Mouse (Mus musculus) frontal cortex, postnatal 25 days (tissue): ENCODE results near the gene Megf9.

Source experiments
- DNase-seq, 2 experiments: peaks; one replicate each; pipeline ENCODE4 v3.0.0; 2022; ENCODE audit warnings: low spot score in 2 of 2

Megf9 gene

DNA sequence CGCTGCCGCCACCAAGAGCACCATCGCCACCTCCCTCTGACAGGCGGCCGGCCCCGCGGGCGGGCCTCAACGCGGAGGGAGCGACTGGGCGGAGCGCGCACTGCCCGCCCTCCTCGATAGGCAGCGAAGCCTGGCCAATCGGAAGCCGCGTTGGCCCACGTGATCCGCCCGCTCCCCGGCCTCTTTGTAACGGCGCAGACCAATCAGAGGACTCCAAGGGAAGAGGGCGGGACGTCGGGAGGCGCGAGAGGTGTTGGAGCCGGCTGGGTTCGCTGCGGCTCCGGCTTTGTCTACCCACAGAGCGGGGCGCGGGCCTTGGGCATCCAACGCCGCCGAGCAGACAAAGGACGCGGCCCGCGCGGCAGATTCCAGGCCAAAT lies at the start of gene Megf9:
TSS of gene Megf9 (minus strand) at position 105 of the 379 bp plus-strand sequence.
- peak; percentile 94 for DNase-seq

DNA sequence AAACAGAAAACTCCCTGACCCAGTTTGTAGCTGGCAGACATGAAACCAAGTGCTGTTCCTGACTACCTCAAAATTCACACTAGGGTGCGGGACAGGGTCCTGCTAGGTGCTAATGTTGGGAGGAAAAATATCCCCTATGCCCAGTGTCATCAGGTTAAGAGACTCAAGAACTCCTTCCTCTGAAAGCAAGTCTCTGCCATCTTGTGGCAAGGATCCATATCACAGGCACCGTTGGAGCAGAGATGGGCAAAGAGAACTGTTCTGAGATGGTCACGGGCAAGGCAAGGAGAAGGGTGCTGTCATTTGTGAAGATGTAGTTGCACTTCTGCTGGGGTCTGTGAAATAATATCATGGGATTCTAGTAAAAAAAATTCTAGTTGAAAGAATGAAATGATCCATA lies 44.9 kb upstream of the Megf9 start:
- DNase-seq = peak; percentile 23 to 47

DNA sequence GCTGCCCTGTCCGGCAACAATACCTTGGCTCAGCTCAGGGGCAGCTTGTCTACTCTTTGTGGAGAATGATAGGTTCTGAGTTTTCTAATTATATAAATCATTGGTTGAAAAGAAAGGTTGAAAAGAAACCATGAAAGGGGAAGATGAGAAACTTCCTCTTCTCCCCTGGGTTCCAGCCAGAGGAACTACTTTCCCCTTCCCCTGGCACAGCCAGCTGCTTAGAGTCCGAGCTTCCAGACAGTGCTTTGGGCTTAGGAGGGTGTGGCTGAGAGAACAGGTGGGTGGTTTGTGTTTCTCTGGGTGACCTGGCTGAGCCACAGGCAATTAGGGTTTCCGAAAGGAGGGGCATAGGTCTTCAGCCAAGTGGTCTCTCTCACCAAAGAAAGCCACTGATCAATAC lies 43.5 kb upstream of the Megf9 start:
- no peak for DNase-seq

DNA sequence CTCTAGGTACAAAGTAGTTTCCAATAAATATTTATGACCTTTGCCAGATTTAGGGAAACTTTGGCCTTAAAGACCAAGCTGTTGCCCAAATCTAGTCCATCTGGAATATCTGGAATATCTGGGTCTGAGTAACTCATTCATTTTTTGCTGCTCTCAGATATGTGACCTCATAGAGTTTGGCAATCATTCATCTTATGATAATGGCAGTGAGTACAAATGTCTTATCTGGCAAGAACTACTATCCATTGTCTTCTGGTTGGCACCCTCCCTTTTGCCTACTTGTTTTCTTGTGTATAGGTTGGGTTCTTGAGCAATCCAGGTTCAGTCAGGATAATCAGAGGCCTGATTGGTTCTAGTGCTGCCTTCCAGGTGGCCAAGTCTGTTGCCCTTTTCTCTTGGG lies 41.3 kb upstream of the Megf9 start:
- no peak for DNase-seq

DNA sequence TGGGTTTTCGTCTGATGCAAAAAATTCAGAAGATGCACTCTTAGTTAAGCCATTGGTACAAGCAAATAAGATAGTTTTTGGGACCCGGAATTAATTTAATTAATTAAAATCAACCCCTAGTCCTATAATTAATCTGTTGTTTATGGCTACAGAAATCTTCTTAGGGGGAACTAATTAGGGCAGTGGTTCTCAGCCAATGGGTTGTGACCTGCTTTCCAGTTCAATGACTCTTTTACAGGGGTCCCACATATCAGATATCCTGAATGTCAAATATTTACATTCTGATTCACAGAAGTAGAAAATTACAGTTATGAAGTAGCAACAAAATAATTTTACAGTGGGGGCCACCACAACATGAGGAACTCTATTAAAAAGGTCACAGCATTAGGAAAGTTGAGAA lies 39.1 kb upstream of the Megf9 start:
- no peak for DNase-seq

DNA sequence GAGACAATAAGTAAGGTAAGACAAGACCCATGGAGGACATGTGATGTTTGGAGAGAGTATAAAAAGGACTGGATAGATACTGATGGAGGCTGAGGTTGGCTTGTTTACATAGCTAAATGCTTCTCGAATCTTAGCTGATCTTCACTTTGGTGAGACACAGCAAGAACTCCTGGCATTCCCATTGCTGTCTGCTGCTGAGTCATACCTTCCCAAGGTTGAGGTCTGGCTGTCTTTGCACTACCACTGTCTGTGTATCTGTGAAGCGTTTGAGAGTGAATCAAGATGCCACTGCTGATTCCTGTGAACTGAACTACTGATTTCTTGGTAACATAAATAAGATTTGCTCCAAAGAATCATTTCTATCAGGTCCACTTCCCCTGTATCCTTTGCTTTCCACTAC lies 19.1 kb upstream of the Megf9 start:
- DNase-seq = no peak

DNA sequence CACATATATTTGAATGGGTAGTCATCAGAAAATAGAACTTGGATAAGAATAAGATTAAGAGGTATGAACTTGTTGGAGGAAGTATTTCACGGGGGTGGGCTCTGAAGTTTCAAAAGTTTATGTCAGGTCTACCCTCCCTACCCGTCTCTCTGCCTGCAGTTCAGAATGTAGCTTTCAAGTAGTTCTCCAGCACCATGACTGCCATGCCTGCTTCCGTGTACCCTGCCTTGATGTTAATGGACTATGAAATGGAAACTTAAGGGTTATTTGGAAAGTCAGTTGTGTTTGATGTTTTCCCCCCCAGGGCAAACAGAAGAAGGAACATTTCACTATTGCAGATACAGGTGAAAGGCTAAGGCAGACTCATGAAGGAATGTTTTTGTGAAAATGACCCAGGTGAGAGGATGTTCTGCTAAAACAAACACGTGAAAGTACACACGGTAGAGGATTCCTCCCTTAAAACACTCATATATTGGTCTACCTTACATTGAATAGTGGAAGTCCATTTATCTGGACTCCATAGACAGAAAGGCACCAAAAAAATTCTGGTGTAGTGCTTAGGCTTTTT lies 18.5 kb upstream of the Megf9 start:
- no peak for DNase-seq

DNA sequence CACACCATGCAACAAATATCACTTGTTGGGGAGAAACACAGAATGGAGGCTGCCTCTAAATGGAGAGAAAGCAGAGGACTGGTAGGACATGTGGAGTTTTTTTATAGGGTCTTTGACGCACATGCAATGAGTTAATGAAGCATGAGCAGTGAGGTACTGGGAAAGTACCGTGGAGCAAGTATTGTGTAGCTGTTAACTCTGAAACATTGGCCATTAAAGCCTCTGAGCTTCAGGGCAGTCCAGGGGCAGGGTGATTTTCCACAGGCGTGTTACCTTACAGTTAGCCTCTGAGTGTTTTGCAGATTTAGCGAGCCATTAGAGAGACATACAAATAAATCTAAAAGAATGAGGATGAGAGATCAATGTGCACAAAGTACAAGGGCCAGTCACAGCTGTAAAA lies 17.3 kb upstream of the Megf9 start:
- no peak for DNase-seq

DNA sequence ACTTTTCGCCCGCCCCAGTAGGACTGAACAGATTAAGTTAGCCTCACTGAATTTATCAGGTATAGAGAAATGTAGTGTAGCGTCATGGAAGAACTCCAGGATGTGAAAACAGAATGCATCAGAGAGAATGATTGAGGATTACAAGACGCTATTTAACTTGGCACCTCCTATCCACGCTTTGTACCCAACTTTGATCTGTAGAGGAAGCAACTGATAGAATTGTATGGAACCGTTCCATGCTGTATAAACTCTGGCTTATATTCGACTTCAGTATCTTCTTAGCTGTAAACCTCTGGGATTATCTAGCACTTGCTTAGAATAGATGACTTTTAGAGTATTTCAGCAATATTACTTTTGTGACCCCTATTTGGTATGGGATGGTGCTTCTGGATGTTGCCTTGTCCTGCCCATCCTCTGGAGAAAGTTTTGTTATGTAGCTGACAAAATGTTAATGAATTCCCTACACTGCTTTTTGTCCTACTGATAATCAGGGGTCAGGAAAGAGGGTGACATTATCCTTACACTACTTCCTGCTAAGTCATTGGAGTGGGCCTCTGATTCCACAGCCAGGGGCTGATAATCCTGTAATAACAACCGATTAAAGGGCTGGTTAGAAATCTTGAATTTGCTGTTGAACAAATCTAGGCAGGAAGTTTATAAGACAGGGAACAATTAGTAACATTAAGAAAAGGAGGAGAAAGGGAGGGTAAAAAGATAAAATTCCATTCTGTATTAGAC lies 12.8 kb upstream of the Megf9 start:
- no peak for DNase-seq

DNA sequence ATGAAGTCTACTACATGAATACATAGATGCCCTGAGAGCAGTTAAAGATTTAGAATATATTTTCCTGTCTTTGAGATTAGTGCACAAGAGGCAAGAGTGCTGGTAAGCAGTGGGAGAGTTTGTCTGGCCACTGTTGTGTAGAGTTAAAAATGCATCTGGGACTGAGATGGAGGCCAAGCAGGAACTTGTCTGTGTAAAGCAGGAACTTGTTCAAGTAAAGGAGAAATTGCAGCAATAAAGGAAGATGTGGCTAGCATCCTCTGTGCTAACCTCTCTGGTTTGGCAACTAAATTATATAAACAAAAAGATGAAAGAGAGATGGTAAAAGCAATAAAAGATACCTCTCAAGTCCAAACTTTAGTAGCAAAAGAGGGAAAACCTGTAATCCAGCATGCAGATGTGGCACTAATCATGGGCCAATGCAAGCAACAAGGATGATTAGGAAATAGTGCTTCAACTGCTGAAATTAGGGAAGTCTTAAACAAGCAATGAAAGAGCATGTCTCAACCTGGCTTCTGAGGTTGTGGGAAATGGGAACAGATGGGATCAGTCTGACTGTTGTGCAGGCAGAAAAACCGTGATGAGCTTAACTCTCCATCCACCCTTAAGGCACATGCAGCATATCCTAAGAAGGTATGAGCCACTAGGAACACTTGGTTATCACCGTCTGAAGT lies 11.2 kb upstream of the Megf9 start:
- DNase-seq = no peak

DNA sequence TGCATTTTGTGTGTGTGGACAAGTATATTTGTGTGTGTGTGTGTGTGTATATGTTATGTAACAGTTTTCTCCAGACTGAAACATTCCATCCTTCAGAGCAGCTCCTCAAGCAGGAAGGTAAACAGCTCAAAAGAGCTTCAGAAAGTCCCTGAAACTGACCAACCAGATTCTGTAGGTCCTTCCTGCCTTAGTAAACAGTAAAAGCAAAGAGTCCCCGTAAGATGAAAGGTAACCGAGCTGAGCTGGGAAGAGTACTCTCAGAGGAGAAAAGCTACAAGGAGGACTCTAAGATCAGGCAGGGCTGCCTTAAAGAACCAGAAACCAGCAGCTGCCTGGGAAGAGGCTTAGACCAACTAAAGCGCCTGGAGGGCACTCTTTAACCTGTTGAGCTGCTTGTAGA lies 9.6 kb upstream of the Megf9 start:
- no peak for DNase-seq

DNA sequence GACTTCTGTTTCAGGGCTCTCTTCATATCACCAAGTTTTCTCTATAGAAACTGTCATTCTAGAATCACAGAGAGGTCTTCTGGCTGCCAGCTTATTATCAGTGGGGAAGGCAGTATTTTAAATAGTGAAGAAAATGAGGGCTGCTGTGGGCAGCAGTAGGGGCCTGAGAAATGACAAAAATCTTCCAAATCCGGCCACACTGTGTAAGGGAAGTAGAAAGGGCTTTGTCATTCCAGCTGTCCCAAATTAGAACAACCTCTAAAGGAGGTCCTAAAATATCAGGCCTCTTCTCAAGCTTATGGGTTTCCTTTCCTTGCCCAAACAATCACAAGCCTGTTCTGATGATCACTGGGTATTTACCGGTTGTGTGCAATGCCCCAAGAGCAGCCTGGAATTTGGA lies 7.6 kb upstream of the Megf9 start:
- no peak for DNase-seq

DNA sequence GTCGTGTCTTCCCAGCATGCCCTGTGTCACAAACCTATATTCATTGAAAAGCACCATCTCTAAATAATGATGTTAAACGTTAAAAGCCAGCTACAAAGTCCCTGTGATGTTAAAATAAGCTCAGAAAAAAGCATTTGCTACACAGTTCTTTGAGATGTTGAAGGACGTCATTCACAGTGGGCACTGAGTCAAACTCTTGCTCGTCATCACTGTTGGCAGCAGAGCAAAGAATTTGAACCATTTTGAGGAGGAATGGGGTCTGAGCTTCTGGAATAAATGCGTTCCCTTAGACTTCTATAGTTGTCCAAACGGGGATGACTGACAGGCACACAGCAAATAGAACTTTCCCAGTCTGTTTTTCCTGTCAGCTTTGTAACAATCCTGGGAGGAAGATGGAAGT lies 5.9 kb upstream of the Megf9 start:
- no peak for DNase-seq

DNA sequence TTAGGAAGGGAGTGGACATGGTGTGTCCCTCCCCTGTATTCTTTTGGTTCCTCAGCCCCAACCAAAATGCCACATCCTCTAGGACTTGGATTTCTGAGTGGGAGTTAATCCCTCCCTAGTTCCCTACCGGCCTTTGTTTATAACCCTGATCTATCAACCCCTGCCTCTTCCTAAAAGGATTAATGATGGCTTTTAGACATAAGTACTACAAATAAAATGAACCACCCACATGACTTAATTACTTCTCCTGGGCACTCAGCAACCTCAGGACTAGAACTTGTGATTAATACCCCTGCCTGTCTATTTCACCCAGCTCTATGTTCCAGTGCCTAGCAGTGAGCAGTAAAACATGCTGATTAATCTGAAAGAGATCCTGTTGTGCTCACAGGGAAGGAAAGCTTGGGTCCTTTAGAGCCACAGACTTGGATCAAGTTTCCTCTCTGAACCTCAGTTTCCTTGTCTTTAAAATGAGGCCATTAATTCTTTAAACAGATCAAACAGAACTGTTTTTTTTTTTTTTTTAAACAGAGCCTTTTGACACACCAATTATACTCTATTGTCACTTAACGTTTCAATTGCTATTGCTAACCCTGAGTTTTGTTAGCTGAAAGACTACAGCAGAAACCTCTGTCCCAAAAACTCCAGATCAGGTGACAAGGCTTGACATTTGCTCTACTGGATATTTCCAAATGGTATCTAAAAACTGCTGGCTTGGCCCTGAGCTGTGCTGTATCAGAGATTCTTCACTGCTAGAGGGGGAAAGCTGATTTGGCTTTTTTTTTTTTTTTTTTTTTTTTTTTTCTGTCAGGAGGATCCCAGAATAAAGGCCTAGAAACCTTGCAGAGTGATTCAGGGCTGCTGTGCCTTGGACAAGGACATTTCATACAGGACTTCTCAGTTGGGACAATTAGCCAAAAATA lies 2.1 kb upstream of the Megf9 start:
- no peak for DNase-seq

DNA sequence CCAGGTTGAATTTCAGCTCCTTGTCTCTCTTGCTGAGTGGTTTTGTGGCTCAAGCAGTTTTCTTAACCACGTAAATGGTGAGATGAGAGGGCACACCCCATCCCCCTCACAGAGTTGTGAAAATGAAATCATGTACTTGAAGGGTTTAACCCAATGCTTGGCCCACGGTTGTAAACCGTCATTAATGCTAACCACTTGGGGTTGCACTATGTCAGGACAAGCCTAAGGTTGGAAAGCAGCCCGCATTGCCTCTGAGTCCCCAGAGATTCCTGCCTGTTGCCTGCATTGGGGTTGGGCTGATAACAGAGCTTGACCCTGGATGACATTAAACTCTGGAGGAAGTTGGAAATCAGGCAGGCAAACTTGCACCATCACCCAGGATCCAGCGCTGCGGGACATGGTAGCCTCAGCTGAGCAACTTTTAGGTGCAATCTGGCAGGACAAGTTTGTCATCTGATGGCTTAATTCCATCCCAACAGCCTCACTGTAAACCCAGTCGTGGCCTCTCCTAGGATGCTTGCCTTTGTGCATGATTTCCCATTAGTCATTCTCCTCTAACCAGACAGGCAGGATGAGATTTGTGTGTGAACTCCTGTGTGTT lies 1.0 kb upstream of the Megf9 start:
- no peak for DNase-seq

DNA sequence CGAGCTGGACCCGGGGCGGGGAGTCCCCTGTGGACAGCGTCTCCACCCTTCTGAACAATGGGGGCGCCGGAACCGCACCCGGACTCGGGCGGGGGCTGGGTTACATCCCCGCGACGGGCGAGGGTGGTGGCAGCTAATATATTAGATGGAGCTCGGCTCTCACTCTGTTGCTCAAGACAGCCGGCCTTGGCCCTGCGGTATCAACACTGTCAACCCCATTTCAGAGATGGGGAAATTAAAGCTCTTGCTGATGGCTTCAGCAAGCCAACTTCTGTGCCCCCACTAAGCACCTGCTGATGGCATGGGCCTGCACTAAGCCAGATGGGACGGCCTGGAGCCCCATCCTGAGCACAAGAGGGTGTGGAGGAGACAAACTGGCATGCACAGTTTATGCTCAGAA lies 494 bp upstream of the Megf9 start:
- no peak for DNase-seq

DNA sequence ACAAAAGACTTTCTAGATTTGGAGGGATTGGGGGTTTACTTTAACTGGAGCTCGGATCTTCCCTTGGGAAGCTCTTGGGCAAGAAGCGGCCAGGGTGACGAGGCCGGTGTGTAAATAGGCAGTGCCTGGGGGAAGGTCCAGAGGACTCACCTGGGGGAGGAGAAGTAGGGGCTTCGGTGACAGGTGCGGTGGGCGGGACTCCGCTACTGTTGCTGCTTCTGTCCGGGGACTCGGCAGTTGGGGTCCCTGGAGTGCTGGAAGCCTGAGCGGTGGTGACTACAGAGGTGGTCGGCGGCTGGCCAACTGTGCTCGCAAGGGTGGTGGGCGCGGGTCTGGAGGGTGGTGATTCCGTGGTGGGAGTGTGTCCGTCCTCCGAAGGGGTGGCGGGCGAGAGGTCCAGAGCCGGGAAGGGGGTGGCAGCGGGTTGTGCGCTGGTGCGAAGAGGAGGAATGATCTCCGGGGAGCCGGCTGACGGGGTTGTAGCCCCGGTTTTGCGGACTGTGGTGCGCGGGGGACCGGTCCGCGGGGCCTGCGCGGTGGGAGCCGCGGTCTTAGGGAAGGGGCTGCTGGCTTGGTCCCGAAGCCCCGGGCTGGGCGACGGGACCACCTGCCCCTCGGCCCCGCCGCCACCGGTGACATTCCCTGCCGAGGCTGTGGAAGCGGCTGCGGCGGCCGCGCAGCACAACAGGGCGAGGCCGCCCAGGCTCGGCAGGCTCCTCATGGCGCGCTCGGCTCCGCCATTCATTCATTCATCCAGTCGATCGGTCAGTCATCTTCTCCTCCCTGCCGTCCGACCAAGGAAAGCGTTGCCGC lies 511 bp downstream of the Megf9 start:
- DNase-seq = peak; percentile 13 to 20

DNA sequence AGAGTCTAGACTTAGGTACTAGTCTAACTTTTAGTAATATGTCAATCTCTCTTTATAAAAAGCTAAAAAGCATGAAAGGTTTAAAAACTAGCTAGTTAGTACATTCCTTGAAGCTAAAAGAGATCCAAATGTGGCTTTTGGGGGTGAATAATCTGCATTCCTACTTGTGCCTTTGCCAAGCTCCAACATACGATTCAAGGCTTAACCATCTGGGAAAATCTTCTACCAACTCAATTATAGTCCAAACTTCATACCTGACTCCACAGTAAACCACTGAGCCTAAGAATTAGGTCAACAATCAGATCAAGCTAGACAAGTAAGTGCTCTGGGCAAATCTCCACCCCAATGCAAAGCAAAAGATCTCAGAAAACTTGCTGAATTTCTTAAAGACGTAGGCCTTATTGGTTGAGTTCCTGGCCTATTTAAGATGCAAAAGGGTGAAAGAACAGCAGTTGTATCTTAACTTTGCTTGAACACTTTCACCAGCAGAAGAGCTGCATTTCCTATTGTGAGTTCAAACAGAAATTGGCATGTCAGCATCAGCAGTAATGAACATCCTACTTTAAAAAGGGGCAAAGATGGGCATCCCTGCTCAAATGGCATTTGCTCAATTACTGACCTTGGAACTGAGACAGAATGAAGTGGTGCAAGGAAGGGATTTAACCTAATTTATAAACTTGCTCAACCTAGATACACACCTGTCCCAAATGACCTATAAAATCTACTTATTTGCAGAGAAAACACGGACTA lies 1.6 kb downstream of the Megf9 start:
- DNase-seq = no peak

DNA sequence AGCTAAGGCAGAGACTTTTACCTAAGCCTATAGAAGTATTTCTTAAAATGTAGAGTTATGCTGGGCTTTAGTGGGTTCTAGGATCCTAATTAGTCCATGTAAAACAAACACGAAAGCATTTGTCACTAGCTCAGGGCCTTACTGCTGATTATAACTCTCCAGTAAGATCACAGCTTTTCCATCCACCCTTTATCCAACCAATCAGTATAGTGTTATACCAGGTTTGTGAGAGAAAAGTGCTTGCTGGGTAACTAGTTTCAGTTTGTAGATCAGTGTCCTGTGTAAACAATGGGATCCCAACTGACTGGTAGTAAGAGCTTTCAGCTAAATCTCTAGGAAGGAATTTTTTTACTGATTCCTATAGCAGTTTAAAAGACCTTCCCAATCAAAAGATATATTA lies 3.8 kb downstream of the Megf9 start:
- no peak for DNase-seq

DNA sequence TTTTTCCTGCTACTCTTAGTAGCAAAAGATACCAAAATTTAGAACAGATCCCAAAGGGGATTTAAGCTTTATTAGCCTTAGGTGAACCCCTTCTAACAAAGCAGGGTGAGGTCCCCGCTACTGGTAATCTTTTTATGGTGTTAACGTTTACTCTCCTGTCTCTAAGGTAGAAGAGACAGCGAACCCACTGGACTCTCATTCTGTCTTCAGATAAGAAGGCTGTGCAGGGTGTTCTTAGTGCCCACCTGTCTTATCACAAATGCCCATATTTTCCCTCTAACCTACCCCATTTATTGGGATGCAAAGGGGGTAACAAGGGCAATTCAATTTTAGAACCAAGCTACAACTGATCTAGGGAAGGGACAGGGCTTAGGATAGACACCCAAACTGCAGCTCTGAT lies 6.2 kb downstream of the Megf9 start:
- no peak for DNase-seq
